Mouse (Mus musculus): ENCODE results near the gene Arl15.
A peak's percentile ranks its signal among the peaks of the same experiment; 100 is the strongest.
"Not testable (repeated sequence)": the region's sequence is repeated elsewhere in the genome, so short reads cannot be mapped to it uniquely, and the experiment has no call there.

Gene Arl15

DNA sequence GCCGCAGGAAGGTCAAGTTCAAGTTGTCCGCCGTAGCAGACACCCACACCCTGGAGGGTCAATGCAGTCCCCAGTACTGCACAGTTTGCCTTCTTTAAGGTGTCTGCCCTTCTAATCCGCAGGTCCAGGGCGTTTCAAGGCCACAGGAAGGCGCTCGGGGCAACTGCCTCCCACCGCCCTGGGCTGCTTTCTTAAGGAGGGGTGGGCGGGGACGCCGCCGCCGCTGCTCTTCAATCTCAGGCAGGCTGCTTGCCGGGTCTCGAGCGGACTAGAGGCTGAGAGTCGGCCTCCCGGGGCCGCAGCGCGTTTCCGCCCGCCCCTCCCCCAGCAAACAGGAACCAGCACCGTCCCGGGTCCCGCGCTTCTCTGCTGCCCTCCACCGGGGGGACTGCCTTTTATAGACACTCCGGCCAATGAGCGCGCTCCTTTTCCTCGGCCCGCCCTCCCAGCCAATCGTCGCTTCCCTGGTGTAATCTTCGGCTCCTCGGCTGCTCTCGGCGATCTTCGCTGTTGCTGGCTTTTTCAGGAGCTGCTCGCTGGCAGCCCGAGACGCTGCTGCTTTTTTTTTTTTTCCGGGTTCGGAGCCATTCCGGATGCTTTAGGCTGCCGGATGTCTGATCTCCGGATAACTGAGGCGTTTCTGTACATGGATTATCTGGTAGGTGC is at the start of gene Arl15:
TSS of gene Arl15 (plus strand) at position 467 of the 666 bp plus-strand sequence.
- peak; percentile 99 for DNase-seq

DNA sequence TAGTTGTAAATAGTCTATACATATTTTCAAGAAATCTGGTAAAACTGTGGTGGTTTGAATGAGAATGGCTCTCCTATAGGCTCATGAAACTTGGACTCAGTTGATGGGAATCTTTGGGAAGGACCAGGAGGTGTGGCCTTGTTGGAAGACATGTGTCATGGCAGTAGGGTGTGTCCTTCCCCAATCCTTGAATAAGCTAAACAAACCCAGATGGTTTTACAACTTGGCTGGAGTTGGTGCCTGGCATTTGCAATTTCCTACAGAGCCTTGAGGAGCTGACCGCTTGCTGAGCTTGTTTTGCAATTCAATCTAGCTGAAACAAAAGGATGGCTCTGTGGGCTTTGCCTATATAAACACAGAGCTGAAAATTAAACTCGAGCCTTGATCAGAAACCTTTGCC is 49.0 kb upstream of the Arl15 start:
- no peak for DNase-seq

DNA sequence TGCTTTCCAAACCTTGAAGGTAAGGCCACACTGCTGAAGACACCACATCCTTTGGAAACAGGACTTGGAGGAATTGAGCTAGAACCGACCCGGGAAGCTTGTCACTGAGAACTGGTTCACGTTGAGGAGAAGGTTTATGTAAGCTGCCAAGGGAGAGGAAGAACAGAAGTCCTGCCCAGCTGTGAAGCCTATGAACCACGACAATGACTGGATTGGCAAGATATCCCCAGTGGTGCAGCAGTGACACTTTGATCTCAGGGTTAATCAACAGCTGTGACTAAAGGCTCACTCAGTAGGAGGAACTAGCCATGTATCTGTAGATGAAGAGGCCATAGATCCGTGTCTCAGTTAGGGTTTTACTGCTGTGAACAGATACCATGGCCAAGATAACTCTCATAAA is 43.5 kb upstream of the Arl15 start:
- no peak for DNase-seq

DNA sequence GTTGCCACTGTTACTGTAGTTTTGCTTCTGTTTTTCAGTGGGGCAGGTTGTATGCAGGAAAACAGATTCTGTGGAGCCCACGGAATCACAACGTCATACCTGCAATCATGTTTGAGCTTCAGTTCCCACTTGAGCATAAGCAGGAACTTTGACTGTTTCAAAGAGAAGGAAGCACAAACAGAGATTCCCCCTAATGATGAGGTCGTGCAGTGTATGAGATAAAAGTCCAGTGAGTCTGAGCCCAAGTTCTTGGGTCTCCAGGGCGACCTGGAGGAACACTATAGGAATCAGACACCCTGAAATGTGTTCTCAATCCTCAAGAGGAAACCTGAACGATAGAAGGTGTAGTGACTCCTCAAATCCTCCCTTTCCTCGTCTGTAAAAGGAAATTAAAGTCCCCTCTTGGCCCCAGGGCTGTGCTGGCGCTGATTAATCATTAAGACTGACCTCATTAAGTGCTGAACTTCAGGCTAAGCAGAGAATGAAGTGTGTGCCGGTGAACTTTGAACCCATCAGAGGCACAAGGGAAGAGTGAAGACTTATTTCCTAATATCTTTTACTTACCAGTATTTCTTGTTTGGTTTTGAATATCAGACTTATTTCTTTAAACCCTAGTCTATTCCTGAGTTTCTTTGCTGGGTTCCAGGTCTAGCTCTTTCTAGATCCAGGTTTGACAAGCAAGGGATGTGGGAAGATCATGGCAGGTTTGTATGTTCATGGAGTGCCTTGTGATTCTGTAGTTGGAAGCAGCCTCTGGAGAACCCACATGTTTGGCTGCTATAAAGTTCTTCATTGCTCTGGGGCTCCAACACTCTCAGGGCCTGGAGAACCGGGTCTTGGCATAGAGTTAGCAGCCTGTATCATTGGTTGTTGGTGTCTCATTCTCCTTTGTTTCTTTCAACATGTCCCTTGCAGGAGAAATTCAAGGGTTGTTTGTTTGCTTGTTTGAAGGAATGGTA is 39.3 kb upstream of the Arl15 start:
- DNase-seq, result no peak

DNA sequence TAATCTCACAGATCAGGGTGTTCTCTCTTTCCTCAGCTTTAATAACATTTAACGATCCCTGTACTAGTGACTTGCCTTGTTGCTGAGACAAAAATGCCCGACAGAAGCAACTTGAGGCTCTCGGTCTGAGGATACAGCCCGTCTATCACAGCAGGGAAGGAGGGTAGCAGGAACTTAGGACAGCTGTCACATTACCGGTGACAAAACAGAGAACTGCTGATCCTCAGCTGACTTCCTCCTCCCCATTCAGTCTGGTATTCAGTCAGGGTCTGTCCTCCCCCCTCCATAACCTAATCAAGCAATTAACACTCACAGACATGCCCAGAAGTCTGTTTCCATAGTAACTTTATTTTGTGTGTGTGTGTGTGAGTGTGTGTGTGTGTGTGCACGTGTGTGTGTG is 38.5 kb upstream of the Arl15 start:
- no peak for DNase-seq

DNA sequence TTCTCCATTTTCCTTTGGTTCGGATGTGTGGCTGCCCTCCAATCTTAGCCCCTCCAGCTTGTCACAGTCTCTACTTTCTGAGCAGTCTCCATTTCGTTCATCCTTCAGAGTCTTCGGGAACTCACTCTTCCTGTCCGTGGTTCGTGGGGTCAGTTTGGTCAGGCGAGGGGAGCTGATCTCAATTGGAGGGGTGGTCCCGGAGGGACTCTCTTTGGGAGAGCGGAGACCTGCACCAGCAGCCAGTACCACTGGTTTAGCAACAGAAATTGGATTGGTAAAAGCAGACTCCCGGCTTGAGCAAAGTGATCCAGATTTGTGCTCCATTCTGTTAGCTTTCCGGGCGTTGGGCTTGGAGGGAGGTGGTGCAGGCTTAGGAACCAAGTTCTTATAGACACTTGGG is 32.6 kb upstream of the Arl15 start:
- no peak for DNase-seq

DNA sequence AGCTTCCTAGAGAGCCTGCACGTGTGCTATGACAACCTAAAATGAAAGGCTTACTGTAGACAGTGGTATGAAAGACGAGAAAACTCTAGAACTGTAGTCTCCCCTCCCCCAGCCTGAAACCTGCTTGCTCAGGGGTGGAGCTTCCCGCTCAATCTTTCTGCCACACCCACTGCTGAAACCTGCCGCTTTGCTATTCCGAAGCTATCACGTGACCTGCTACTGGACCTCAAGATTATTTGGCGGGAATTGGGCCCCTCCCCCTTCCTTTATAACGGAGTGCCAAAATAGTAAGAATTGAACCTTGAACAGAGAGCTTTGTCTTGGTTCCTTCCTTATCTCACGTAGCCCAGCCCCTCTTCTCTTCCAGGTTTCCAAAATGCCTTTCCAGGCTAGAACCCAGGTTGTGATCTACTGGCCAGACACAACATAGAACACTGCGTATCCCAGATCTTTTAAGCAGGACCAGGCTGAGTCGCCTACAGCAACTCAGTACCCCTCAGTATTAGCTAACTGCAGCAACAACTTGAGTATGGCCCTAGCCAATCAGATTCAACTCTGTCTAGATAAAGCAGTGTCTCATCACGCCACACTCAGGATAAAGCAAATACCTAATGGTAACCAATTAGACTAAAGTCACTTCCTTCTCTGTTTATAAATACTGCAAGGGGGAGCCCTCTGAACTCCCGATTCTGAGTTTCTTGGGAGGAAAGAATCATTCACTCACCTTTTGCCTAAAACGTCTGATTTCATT is 31.4 kb upstream of the Arl15 start:
- no peak for DNase-seq

DNA sequence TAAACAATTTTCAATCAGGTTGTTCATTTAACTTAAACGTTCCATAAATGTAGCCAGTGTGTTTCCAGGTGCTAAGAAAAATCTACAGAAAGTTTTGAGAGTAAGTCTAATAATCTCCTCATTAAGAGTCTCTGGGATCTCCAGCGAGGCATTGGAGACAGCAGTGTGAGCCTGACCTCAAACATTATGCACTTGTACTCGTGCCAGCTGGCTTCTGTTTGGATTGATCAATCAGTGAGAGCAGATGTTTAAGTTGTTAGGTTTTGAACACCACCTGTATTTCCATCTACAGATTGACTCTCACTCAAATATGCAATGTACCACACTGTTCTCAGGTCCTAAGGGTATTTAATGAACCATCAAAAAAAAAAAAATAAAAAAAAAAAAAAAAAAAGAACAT is 28.9 kb upstream of the Arl15 start:
- no peak for DNase-seq

DNA sequence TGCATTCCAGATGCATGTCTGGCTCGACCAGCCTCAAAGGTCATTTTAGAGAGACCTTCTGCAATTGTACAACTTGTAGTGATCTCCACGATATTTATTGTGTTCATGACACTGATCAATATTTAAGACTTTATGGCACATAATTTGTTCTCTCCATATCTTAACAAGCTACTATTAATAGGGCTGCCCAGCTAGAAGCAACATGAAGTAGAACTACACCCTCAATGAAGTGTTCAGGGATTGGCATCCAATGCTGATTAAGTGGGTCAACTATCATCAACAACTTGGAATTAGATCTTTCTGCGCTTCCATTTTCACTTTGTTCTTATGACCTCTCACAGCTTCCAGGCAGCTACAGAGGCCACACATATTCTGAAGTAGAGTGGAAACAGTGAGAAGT is 24.5 kb upstream of the Arl15 start:
- DNase-seq, result no peak

DNA sequence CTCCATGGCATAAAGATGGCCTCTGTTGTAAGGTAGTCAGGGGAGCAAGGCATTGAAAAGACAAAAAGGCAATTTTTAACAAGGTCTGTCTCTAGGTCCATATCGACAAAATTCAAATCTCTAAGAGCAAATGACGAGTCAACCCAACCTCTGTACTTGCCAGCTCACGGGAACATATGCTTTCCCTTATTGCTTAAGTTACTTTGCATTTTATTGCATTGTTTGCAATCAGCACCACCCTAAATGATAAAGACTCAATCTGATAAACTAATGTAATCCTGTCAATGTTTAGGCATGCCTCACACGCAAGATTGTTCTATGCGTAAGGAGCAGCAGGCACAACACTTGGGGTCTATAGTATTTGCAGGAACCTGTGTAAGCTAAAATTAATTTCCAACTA is 24.0 kb upstream of the Arl15 start:
- no peak for DNase-seq

DNA sequence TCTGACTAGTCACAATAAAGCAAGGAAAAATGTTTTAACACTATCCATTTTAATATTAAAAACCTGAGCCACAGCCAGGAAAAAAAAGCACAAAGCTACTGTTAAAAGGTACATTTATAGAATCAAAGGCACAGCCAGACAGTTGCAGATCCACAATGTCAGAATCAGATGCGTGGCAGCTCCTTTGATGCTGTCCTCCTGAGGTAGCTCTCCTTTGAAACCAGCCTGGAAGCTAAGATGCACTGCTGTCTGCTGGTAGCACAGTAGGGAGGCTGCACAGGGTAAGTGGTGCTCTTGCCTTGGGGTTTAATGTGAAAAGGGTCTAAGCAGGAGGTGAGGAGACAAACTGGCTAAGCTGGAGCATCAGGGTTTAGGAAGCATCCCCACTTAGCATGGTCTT is 23.0 kb upstream of the Arl15 start:
- DNase-seq, result no peak

DNA sequence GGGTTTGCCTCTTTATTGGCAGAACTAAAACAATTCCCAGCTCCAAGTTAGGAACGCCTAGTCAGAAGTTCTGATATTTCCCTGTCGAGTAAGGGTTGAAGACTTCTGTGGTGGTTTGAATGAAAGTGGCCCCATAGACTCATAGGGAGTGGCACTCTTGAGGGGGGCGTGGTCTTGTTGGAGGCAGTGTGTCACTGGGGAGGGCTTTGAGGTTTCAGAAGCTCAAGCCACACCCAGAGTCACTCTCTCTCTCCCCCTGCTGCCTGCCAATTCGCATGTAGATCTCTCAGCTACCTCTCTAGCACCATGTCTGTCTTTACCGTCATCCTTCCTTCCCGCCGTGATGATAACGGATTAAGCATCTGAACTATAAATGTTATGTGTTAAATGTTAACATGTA is 19.5 kb upstream of the Arl15 start:
- no peak for DNase-seq

DNA sequence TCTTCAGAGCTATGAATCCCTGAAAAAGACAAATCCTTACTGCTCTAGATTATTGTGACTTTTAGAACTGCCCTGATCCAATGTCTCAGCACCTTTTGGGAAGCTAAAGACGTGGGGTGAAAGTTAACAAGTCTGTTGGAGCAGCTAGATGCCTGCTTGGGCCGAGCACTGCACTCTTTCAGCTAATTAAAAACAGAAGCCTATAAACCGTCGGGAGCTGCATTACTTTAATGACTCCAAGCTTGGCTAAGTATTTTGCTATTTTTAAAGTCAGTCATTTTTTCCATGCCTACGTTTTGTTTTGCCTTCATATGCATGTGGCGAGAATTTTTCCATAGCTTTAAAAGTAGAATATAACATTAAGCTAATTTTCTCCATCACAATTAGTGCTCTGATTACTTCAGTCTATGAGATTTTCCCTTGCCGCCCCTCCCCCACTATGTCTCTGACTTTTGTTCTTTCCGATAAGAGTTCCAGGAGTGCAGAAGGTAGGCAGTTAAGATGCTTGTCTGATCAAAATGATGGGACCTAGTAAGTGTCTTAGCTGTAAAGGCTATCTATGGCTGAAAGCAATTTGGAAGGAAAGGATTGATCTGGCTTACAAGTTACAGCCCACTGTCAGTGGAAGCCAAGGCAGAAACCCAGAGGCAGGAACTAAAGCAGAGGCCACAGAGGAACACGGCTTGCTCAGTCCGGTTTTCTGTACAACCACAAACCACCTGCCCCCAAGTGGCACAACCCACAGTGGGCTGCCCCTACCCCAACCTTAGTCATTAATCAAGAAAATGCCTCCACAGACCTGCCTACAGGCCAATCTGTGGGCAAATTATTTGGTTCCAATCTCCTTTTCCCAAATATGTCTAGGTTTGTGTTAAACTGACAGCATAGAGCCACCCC is 18.8 kb upstream of the Arl15 start:
- no peak for DNase-seq

DNA sequence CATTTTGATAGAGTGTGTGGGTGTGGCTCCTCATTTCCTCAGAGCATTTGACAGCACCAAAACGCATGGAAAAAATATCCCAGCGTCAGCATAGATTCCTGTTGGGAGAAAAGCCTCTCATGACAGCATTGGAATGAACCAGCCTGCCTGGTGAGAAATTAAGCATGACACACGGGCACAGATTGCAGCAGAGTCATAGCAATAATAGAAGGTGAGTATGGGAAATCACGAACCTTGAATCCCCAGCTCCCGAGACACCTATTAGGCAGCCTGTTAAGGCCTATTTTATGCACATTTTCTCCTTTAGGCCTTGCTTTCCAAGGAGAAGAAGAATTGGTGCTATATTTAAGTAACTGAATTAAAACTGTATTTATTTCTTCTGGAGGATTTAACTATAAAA is 8.5 kb upstream of the Arl15 start:
- no peak for DNase-seq

DNA sequence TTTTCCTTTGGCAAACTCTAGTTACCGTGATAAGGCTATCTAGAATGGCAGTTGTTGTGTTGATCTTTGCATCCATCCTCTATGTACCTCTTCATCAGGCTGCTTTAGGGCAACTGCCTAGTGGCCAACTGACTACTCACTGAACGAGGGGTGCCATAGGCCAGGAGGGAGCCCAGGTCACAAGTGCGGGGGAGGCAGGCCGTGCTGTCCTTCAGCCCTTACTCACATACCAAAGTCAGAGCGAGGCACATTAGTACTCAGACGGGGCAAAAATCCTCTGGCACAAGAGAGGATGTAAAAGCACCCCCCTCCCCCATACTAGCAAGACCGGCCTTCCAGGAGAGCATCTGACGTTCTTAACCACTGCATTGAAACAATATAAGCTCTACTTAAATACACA is 7.2 kb upstream of the Arl15 start:
- no peak for DNase-seq

DNA sequence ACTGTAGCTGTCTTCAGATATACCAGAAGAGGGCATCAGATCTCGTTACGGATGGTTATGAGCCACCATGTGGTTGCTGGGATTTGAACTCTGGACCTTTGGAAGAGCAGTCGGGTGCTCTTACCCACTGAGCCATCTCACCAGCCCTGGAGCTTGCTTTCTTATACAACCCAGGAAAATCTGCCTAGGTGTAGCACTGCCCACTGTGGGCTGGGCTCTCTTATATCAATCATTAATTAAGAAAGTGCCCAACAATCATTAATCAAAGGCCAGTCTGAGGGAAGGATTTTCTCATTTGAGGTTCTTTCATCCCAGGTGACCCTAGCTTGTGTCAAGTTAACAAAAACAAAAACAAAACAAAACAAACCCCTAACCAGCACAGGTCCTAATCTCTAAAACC is 4.3 kb upstream of the Arl15 start:
- not testable (repeated sequence) for DNase-seq

DNA sequence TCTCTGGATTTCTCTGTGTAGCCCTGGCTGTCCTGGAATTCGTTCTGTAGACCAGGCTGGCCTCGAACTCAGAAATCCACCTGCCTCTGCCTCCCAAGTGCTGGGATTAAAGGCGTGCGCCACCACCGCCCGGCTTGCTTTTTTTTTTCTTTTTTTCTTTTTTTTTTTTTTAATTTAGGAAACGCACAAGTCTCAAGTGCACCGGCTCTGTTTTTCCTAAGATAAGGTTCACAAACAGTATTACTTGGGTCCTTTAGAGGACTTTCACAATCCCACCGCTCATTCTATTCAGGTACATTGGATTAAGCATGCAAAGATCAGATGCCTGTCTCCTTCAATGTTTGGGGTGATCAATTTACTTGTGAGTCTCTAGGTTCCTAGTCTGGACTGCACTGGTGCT is 668 bp upstream of the Arl15 start:
- DNase-seq, result no peak

DNA sequence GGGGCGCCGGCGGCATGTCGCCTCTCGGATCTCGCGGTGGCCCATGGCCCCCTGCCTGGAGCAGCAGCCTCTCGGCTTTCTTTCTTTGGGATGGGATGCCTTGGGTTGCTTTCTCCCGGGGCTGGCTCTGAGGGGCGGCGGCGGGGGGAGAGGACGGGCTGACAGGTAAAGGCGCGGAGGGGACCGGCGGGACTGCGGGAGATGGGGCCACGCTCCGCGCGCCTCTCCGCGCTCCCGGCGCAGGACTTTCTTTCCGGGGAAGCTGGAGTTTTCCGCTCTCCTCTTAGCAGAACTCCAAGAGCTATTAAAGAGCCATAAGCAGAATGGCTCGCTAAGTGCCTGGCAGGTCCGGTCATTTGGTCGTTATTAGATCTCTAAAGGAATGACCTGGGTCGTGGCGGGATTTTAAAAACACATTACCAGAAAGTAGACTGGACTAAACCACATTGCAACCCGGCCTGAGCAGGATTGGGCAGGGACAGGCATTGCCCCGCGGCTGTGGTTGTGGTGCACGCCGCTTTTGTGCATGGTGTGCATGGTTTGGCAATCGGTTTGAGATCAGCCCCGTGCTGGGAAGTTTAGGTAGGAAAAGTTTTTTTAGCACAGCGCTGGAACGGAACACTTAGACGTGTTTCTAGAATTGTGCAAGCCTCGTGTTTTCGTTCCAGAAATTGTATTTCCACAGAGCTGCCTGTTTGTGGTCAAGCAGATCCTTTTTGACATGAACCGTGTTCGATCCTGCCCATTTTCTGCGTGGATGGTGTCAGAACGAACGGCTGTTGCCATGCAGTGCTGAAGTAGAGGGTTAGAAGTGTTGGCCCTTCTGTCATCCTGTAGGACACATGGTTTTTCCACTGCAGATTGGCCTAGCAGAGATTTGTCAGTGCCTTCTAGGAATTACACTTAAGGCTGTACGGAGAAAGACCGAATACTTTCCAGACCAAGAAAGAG is 675 bp downstream of the Arl15 start:
- DNase-seq, result peak; percentile 54

DNA sequence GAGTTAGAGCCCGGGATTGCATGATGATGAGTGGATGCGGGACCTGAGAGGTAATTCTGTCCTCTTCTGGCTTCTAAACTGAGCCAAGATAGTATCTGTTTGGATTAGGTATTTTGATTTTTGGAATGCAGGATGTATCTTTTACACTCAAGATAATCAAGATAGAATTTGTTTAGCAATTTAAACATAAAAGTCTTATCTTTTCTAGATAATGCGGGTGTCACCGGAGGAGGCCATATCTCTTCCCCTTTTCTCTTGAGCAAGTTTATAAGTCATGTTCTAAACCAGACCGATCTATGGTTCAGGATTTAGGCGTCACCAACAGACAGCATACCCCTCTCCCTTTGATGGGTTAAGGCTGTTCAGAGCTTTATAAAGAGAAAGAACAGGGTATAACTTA is 3.1 kb downstream of the Arl15 start:
- no peak for DNase-seq

DNA sequence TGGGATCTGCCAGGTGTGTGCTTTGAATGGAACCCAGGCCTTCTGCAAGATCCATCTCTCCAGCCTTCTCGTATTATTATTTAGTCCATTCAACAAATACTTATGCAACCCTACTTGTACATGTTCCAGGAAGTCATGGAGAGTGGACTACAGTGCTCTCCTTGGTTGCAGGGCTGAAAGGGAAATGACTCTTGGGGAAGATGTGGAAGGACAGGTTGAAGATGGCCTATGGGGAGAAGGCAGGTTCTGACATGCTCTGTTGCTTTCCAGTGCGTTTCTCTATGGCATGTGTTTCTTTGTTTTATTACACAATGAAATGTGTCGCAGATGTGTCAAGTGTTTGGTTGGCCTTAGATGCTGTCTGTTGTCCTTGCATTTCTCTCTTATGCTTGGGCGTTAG is 5.1 kb downstream of the Arl15 start:
- DNase-seq, result no peak

DNA sequence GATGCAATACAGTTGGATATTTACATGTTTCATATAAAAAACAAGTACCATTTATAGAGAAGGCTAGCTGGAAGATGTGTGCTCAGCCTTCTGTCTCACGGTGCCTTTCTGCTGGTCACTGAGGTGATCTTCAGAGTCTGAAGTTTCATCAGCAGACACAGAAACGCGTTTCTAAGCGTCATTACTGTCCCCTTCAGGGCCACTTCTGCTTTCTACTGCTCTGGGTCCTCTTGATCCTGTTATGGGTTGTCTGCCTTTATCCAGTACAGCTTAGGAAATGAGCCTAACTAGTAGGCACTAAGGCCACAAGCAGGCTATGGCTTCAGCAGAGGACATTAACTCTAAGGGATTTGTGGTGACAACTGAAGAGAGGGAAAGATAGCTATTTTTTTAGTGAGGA is 5.9 kb downstream of the Arl15 start:
- no peak for DNase-seq

Measured in thymus, postnatal 4 days (tissue).